Mouse (Mus musculus) left cerebral cortex, adult 11 months (tissue): ENCODE data around the gene Prnd.

Experiments used
- DNase-seq: peaks from one replicate; pipeline ENCODE4 v3.0.0; 2022; ENCODE audit warnings: low spot score

Gene Prnd

DNA sequence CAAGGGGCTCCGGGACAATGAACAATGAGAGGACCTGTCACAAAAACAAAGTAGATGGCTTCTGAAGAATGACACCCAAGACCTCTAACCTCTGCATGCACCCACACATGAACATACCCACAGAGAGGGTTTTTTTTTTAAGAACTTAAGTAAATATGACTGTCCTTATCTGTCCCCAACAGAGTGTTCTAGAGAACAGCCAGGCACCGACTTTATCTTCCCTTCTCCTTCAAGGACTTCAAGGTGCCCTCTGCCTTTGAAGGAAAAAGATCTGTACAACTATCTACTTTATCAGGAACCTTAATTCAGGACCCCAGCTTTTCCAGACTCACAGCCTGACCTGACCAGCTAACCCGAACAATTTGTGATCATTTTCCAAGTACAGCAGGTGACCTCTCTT is 10.2 kb upstream of the Prnd start:
- no peak for DNase-seq

DNA sequence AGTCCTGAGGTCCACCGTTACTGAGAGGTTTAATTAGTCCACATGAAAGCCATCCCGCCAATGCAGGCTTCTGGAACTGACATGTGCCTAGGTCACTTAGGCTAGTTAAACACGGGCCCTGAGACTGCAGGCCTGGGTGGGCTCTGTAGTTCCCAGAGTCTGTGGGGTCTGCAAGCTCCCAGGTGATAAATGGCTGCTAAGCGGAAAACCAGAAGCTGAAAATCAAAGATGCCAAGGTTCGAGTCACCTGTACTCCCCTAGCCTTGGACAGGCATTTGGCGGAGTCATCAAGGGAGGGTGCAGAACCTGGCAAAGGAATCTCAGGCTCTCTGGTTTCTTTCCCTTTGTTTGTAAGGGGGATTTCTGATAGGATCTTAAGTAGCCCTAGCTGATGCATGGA is 9.2 kb upstream of the Prnd start:
- no peak for DNase-seq

DNA sequence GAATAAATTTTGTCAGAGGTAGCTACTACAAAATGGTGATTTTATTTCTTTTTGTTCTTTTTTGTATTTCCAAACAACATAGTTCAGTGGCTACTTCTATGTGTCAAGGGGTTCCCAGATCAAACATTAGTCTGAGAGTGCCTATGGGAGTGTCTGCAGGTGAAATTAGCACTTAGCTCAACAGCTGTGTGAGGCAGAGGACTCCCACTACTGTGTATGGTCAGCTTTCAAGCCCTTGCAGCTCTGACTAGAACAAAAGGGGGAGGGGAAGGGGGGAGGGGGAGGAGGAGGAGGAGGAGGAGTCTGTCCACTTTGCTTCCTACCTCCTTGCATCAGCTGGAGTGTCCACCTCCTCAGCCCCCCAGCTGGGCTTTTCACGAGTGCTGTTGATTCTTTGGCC is 6.3 kb upstream of the Prnd start:
- no peak for DNase-seq

DNA sequence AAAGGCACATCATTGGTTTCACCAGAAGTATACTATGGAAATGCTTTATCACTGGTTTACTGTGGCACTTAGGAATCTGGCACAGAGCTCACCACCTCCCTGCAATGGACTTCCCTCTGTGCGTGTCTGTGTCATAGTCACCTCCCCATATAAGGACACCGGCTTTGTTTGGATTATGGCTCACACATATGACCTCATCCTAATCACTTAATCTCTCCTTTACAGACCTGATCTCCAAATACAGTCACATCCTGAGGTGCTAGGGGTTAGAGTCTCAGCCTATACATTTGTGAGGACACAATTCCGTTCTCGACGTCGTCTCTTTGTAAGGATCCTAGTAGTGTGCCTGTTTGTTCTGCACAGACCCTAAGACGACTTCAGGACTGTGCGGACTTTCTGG is 5.4 kb upstream of the Prnd start:
- no peak for DNase-seq

DNA sequence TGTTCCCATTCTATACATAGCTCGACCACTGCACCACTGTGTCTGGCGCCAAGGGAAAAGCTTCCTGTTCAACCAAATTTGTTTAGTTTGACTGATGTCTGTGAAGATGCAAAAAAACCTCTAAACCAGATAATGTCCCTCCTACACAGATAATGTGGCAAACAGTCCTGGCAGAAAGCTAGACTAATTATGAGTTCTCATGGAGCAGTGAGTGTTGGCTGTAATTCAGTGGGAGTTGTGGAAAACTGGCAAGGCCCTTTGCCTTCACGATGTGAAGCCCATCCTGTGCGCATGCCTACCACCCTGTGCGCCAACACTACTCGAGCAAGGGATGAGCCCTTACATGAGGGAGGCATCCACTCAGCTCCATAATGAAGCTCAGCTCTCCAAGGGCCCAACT is 4.9 kb upstream of the Prnd start:
- DNase-seq, result no peak

DNA sequence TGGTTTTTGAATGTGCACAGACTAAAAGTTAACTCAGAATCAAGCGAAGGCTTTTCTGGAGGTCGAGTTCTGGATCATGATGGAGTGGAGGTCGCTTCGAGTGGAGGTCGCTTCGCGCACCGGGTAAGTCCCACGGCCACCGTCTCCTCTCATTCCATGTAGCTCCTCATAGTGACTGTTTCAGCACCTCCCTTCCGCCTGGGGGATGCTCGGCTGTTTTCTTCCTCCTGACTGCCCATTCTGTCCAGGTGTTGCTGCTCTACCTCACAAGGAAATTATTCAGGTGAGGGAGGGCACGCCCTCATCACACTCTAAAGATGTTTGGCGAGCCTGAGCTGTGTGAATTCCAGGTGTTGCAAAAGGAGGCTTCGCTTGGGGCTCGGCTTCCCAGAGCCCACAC is 4.3 kb upstream of the Prnd start:
- DNase-seq, result no peak

DNA sequence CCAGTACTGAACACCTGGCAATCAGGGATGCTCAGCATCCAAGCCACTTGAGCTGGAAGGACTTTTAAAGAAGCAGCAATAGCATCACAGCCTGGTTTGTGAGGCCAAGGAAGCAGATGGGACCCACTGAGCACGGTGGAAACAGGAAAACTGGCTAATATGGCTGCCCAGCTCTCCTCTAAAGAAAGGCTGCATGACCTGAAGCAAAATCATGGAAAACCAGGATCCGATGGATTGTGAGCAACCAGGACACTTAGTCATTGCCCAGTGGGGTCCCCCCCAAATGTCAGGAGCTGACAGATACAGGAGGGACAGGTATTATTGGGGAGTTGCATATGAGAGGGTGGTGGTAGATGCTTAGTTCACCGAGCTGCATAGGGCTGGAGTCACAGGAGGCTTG is 2.5 kb upstream of the Prnd start:
- no peak for DNase-seq

DNA sequence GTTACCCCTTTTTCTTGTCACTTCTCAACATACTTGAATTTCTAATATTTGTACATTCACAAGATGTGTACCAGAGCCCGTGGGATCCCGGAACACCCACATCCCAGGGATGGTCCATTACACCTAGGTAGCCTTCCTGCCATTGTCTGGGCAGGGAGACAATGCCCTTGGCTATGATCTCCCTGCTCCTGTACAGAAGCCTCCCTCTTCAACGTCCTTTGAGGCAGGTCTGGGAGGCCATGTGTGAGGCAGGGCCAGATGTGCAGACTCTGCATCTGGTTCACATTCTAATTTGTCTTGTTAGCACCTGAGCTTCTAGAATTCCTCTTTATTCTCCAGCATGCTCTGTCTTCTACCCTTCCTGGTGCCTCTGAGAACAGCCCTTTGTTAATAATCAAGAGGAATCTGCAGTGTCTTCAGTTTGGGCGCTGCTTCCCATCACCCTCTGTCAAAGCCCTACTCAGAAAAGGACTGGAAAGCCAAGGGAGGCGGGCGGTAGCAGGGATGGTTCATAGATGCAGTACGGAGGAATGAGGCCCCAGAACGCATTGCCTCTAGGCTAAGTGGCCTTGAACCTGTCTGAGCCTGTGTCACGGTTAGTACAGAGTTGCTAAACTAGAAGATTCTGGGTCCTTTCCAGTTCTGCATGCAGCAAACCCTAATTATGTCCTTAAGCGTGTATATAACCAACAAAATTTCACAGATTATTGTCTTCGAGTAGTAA is 1.6 kb upstream of the Prnd start:
- DNase-seq, result no peak

DNA sequence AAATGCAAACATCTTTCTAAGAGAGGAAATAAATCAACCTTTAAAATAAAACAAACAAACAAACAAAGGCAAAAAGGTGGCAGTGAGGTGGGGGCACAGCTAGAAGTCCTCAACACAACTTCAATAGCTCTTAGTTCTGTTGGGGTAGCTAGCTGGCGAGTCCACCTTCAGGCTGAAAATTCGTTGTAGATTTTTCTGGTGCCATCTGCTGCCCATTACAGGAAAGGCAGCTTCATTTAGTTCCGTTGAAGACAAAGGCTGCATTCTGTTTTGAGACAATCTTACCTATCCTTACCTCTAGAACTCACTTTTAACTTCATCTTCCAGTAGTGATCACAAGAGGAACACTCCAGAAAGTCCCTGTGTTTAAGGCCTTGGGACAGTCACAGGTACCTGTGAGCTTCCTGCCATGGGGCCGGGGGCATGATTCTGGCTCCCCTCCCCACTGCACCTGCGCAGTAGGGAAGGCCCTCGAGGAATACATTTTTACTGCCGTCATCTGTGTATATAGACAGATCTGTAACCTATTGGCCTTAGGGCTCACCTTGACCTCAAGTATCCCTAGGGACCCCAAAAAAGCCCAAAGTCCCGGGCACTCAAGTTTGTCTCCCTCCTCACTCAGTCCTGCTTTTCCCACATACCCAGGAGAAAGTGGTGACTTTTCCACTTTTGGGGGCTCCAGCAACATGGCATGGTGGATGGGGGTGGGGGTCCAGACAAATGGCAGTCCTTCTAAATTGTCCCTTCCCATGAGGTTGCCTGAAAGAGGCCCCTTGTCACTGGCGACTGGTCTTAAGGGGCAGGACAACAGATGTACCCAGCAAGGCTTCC is 679 bp upstream of the Prnd start:
- DNase-seq, result no peak

DNA sequence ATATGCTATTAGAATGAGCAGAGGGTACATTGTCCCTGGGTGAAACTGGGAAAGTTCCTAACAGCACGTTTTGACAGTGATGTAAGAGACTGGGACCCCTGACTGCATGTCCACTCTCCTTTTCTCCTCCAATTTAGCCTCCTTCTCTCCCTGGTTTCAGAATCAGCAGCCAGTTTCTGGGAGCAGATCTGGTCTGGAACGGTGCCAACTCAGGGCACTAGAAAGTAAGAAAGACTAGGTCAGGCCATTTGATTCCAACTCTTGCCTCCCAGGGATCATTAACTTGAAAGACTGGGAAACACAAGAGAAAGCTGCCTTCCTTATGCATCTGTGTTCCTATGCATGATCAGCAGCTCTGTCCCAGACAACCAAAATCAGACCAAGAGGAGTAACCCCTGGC is 1.8 kb downstream of the Prnd start:
- DNase-seq, result no peak

DNA sequence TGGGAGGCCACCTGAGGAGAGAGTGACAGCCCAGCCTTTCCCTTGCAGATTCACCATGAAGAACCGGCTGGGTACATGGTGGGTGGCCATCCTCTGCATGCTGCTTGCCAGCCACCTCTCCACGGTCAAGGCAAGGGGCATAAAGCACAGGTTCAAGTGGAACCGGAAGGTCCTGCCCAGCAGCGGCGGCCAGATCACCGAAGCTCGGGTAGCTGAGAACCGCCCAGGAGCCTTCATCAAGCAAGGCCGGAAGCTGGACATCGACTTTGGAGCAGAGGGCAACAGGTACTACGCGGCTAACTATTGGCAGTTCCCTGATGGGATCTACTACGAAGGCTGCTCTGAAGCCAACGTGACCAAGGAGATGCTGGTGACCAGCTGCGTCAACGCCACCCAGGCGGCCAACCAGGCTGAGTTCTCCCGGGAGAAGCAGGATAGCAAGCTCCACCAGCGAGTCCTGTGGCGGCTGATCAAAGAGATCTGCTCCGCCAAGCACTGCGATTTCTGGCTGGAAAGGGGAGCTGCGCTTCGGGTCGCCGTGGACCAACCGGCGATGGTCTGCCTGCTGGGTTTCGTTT is 2.4 kb downstream of the Prnd start:
- no peak for DNase-seq

DNA sequence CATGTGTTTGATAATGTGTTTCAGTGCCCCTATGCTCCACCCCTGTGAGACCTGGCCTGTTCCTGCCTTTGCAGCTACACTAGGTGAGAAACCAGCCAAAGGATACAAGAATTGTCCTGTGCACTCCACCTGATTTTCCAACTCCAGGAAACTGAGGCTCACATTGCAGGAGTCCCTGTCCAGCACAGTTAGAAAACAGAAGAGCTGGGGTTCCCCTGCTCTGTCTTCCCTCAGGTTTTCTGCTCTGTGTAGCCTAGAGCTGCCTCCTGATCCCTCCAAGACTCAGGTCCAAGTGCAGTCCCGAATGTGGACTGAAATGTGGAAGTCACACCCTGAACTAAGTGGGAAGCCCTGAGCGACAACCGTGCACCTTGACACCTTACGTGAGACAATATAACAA is 3.0 kb downstream of the Prnd start:
- no peak for DNase-seq

DNA sequence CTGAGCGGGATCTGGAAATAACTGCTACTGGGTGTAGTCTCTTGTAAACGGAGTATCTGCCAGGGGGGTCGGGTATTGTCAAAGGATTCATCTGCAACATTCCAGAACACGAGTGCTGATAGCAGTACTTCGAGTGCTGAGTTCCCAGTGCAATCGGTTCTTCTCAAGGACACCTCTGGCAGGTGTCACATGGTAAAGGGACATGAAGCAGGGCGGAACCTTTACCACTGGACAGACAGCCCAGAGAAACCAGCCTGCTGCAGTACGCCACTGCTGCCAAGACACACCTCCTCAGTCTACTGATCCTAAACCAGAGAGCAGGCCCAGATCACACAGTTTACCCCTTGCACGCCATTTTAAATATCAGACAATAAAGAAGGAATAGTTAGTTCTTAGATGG is 4.2 kb downstream of the Prnd start:
- no peak for DNase-seq

DNA sequence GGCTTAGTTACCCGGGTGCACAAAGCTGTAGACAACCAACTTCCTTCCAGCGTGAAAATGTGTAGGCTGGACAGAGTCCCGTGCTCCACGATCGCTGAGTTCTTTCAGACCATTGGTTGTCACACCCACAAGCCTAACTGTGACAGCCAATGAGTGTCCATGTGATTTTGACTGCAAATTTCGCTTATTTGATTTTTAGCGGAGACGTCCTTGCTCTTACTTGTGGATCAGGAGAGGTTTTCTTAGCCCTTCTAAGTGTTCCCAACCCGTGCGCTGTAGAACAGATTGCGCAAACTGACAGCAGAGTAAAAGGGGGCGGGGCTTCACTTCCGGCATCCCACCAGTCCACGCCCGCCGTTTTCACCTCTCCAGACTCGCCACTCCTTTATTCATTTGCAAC is 4.6 kb downstream of the Prnd start:
- DNase-seq, result no peak

DNA sequence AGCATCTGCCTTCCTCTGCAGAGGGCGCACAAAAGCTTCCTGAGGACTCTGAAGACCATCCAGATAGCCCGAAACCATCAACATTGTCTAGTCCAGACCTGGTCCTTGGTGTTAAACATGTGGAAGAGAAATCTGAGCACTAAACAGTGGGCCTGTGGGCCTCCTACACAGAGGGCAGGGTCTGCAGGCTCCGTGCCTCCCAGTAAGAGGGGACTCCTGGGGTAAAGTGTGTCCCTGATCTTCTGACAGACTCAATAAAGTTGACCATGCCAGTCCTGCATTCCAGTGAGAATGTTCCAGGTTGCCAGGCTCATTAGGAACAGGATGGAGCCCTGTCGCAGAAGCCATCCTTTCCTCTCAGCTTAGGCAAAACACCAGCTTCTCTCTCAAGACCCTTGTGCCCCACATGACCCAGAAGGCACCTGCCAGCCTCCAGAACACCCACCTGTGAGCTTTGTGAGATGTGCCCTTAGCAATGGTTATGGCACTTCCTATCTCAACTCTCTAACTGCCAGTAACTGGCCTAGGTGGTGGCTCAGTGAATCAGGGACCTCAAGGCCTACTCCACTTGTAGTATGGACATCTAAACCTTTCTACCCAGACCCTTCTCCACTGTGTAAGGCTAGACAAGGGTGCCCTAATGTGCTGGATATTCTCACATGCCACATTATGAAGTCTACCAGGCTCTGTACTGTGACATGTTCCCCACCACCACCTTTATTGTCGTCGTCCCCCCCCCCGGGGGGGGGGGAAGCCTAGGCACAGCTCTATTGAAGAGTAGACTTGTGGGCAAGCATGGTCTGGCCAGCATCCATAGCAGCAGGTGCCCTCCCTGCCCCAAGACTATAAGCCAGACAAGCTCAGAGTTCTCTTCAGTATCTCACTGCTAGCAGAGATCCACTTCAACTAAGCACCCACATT is 5.9 kb downstream of the Prnd start:
- no peak for DNase-seq

DNA sequence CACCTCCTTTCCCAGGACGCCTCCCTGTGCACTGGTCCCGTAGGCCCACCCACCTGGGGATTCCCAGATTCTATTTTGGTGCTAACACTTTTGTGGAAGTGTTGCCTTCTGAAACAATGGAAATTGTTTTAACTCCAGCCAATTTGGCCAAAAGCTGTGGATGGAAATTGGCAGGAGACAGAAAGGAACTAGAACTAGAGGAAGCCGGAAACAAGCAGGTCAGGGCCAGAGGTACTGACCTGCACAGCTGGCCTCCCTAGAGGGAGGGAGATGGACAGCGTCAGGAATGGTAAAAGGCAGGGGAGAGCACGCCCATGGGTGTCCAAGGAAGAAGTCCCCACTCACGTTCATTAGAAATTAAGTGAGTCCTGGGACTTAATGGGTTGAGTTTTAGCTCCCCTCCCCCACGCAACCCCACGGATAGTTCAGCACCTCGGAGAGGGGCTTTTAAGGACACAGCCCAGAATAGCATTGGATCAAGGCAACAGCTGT is 7.1 kb downstream of the Prnd start:
- DNase-seq, result no peak

DNA sequence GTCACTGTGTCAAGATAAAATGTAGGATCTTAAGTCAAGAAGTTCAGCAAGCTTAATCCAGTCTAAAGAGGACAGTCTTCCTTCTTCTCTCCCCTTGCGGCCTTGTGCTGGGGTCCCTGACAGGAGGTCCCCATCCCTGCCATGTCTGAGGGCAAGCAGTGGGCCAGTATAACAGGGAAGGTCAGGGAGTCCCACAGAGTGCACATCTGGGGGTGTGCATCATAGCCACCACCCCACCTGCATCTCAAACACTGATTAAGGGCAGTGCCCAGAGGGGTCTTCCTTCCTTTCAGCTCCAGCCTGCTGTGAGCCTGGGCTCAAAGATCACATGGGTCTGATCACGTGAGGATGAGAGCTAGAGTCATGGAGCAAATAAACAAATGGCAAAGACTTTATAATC is 11.0 kb downstream of the Prnd start:
- DNase-seq, result no peak

DNA sequence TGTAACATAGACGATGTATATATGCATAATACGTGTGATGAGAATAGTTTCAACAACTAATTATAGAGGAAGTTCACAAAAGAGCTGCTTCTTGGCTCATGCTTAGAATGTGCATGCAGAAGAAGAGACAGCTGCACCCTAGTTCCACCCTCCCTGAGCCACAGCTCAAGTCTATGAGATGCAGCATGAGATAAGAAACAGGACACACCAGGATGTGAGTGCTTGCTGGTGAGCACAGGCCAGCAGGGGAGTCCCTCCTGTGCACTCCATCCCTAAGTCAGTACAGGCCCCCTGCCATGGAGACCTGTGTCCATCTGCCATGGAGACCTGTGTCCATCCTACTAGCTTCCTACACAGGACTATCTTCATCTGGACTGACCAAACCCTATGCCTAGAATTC is 19.9 kb downstream of the Prnd start:
- DNase-seq, result no peak

DNA sequence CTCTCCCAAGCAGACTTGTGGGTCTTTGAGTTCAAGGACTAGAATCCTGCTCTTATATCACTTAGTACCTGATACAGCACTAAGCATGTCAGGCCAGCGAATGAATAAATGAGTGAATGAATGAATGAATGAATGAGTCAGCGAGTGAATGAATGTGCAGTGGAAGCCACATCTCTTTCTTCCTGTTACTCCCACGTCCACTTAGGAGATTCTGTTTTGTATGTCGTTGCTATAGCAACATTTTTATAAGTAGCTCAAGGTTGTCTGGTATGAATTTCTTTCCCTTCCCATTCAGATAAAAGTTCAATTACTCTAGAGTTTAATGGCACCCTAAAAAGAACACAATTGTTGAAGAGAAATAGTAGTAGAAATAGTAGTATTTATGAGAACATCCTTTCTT is 20.4 kb downstream of the Prnd start:
- no peak for DNase-seq

DNA sequence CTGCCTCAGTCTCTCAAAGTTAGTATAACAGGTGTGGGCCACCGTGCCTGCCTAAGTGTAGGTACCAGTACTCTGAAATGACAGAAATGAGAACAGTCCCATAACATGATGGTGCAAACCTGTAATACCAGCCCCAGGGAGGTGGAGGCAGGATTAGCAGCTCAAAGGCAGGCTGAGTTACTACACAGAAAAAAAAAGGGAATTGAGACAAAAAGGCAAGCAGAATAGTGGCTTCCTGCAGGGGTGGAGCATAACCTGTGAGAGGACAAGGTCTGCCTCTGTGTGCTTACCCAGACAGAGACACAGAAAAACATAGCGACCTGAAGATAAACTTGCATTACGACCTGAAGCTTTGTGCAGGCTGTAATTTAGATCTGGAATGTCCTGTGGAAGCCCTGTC is 26.0 kb downstream of the Prnd start:
- no peak for DNase-seq

DNA sequence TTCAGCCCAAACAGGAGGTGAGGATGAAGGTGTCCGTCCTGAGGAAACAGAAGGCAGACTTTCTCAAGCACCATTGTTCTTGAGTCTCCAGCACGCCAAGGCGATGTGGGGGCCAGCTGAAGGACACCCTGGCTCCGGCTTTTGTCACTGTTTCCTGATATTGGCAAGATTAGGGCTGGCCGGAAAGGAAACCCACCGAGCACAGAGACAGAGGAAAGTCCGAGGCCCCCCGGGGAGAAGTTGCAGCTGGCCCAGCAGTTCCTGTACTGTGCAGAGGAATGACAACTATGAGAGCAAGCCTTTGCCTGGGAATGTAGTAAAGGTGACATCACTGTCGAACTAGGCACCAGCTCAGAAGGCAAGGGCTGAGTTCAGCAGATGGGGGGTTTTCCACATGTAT is 30.2 kb downstream of the Prnd start:
- no peak for DNase-seq

DNA sequence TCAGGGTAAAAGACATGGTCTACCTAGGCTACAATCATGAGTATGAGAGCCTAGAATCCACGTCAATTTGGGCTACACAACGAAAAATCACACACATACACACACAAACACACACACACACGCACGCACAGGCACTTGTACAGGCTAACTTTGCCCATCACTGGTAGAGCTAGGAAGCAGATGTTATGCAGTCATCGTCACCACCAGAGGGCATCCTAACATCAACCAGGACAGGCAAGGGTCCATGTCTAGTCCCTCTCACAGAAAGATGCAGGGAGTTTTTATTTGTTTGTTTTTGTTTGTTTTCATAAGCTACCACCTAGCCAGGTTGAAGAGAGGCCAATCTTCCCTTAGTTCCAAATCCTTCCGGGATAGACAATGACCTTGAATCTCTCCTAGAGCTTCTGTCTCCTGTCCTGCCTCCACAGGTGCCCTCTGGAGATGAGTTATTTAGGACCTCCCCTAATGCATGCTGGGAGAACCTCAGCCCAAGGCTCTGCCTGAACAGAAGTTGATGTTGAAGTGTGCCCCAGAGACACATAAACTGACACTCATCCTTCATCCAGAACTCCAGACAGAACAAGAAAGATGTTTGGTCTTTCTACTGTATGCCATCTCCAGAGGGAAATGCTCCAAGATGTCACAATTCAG is 32.0 kb downstream of the Prnd start:
- DNase-seq, result peak; percentile 62
